Mouse (Mus musculus): ENCODE results near the gene Fgfr1op2.

The Fgfr1op2 gene

GRCm38 (mm10) chr6:146641621-146642210 lies 64.7 kb downstream of the Fgfr1op2 start:
- DNase-seq (ENCODE audit: low spot score in 2 of 2) = no peak

- peak; percentile 98 to 99 for DNase-seq (ENCODE audit: low spot score in 2 of 2)
Observed at GRCm38 (mm10) chr6:146642276-146643183, 65.5 kb downstream of the Fgfr1op2 start, which contains the start of the genes Med21 and Tm7sf3. Gene Med21, plus strand, starts transcription at chr6:146642547. Gene Tm7sf3, minus strand, starts transcription at chr6:146642824.

GRCm38 (mm10) chr6:146643184-146643570 lies 66.2 kb downstream of the Fgfr1op2 start:
- DNase-seq (ENCODE audit: low spot score in 2 of 2) = no peak

Measured in spleen, postnatal 14 days (tissue).